ENCODE assay signal across 31 mouse cellular contexts in the genomic region with DNA sequence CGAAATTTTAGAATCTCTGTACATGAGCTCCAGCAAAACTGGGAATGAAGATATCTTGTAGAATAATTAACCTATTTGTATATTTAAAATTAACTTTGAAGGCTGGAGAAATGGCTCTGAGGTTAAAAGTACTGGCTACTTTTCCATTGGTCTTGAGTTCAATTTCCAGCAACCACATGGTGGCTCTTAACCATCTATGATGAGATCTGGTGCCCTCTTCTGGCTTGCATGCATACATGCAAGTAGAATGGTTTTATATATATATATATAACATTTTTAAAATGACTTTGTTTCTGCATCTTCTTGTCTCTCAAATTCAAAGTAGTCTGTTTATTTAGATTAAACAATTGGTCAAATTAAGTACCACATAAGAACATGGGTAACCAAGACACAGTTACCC.
DNase-seq lines count a peak whose midpoint lies in the region; ATAC-seq and TF ChIP-seq lines count a peak whose summit lies in the region.
"Had no signal": no experiment of that assay in that cellular context is flagged by ENCODE, and none has a peak within 500 bp of the region (broad histone marks: within the 10 kb centered on the region; RNA-seq: fewer than 3 reads in every experiment).

No protein-coding gene starts in this region.

- in situ Hi-C loops in ES-E14 (cut with MboI; ENCODE audit: low sequenced_read_pairs in 2 of 2, unreplicated experiment in 2 of 2) = loop anchor here in 1 of 2 experiments (25.0 kb wide), 1 partner anchor 541 kb away; no protein-coding TSS in a partner anchor

- H3K4me1 ChIP-seq in liver, postnatal 0 days (ENCODE audit: insufficient read depth) = no peaks in the 10 kb centered on the region
- H3K4me1 ChIP-seq in liver, embryonic 11.5 days (replicated peaks; ENCODE audit: control insufficient read depth, insufficient read depth, low read length) = no peaks in the 10 kb centered on the region
- H3K4me1 ChIP-seq in ES-E14 (ENCODE audit: control insufficient read depth in 2 of 2, insufficient read depth in 2 of 2, low read length in 2 of 2, poor library complexity in 1 of 2) = no peaks in the 10 kb centered on the region
- H3K4me1 ChIP-seq: embryonic facial prominence, embryonic 12.5 days; limb, embryonic 13.5 days; liver, embryonic 13.5 days; midbrain, embryonic 15.5 days; neural tube, embryonic 15.5 days had no signal

- H3K36me3 ChIP-seq in liver, postnatal 0 days (replicated peaks; ENCODE audit: insufficient read depth, low read length) = no peaks in the 10 kb centered on the region
- no peaks in the 10 kb centered on the region for H3K36me3 ChIP-seq in liver, embryonic 11.5 days (ENCODE audit: control insufficient read depth, insufficient read depth, low read length)
- no peaks in the 10 kb centered on the region for H3K36me3 ChIP-seq in ES-E14 (ENCODE audit: control insufficient read depth, insufficient read depth, low read length, poor library complexity, severe bottlenecking)
- H3K36me3 ChIP-seq: embryonic facial prominence, embryonic 12.5 days; hindbrain, embryonic 13.5 days; limb, embryonic 13.5 days; liver, embryonic 13.5 days; midbrain, embryonic 10.5 days; midbrain, embryonic 15.5 days; neural tube, embryonic 15.5 days had no signal

- peak; percentile 18; the same call in 1 of the 2 replicates for TF ChIP-seq CTCF in liver, postnatal 0 days (IDR thresholded peaks at IDR 0.05; ENCODE audit: low read depth)

- no peak overlapping the region for H3K9ac ChIP-seq in liver, postnatal 0 days (replicated peaks)
- H3K9ac ChIP-seq in liver, embryonic 11.5 days (ENCODE audit: low read depth, low read length) = no peak overlapping the region
- H3K9ac ChIP-seq in ES-E14 (ENCODE audit: insufficient read depth, low read depth, low read length, poor library complexity, severe bottlenecking) = no peak overlapping the region
- H3K9ac ChIP-seq: embryonic facial prominence, embryonic 12.5 days; hindbrain, embryonic 13.5 days; limb, embryonic 13.5 days; liver, embryonic 13.5 days; lung, embryonic 14.5 days; midbrain, embryonic 15.5 days; neural tube, embryonic 15.5 days had no signal

- H3K27ac ChIP-seq in liver, postnatal 0 days (ENCODE audit: low read depth) = no peak overlapping the region
- H3K27ac ChIP-seq in liver, embryonic 11.5 days (ENCODE audit: low read depth, low read length) = no peak overlapping the region
- H3K27ac ChIP-seq in ES-E14 (ENCODE audit: insufficient read depth, low read depth, low read length, poor library complexity, severe bottlenecking) = no peak overlapping the region
- H3K27ac ChIP-seq: embryonic facial prominence, embryonic 12.5 days; hindbrain, embryonic 13.5 days; limb, embryonic 13.5 days; liver, embryonic 13.5 days; midbrain, embryonic 10.5 days; midbrain, embryonic 15.5 days; neural tube, embryonic 15.5 days had no signal

- no peak for DNase-seq in liver, postnatal 0 days
- no peak for DNase-seq in liver, embryonic 11.5 days (ENCODE audit: low spot score)
- DNase-seq in ES-E14 (ENCODE audit: low read depth, low spot score) (no peak), R1 (ENCODE audit: low read depth, low spot score) (peak; percentile 40)
- DNase-seq in cerebellum, adult 9-10 months = no peak
- DNase-seq in gastrocnemius, postnatal 25 days = no peak
- no peak for DNase-seq in spleen, postnatal 36 days (ENCODE audit: low spot score in 2 of 2)
- DNase-seq: adrenal gland, adult 8-10 months; cerebellum, adult 8-10 months; cerebellum, postnatal 36 days; embryo, embryonic 11 days; gastrocnemius, postnatal 36 days; heart, adult 18-20 months; heart, postnatal 4 days; kidney, adult 2 months; layer of hippocampus, adult 9-11 months; liver, embryonic 13.5 days; lung, embryonic 14.5 days; lung, postnatal 14 days; right cerebral cortex, postnatal 25 days; thymus, adult 2 months; thymus, postnatal 36 days had no signal

- no peaks in the 10 kb centered on the region for H3K27me3 ChIP-seq in liver, postnatal 0 days (ENCODE audit: insufficient read depth, low read length)
- H3K27me3 ChIP-seq in liver, embryonic 11.5 days (replicated peaks; ENCODE audit: control insufficient read depth, insufficient read depth, low read length) = no peaks in the 10 kb centered on the region
- H3K27me3 ChIP-seq: embryonic facial prominence, embryonic 12.5 days; limb, embryonic 13.5 days; liver, embryonic 13.5 days; neural tube, embryonic 15.5 days had no signal

- no peak for TF ChIP-seq EP300 in liver, postnatal 0 days (IDR thresholded peaks at IDR 0.05; ENCODE audit: low read depth)

- 83% methylated on average over 1 of the region's 1 CpGs for WGBS in liver, postnatal 0 days (ENCODE audit: insufficient replicate concordance)
- 86% methylated on average over 1 of the region's 1 CpGs for WGBS in liver, embryonic 11.5 days

- no peaks in the 10 kb centered on the region for H3K9me3 ChIP-seq in liver, postnatal 0 days (ENCODE audit: low read length)
- no peaks in the 10 kb centered on the region for H3K9me3 ChIP-seq in liver, embryonic 11.5 days (ENCODE audit: control insufficient read depth, low read length)
- no peaks in the 10 kb centered on the region for H3K9me3 ChIP-seq in ES-E14 (ENCODE audit: control insufficient read depth, insufficient read depth, low read depth, low read length)
- H3K9me3 ChIP-seq: embryonic facial prominence, embryonic 12.5 days; limb, embryonic 13.5 days; liver, embryonic 13.5 days; midbrain, embryonic 10.5 days; midbrain, embryonic 15.5 days; neural tube, embryonic 15.5 days had no signal

- no peak overlapping the region for H3K4me2 ChIP-seq in liver, postnatal 0 days (ENCODE audit: low read depth, low read length)
- H3K4me2 ChIP-seq in liver, embryonic 11.5 days = no peak overlapping the region
- H3K4me2 ChIP-seq: embryonic facial prominence, embryonic 12.5 days; heart, embryonic 11.5 days; hindbrain, embryonic 13.5 days; limb, embryonic 13.5 days; liver, embryonic 13.5 days; lung, embryonic 14.5 days; midbrain, embryonic 15.5 days; neural tube, embryonic 15.5 days had no signal

- ATAC-seq in liver, postnatal 0 days = no peak
- ATAC-seq in liver, embryonic 11.5 days (replicated peaks; ENCODE audit: low FRiP score) = no peak
- ATAC-seq: forebrain, embryonic 14.5 days; inflammation-experienced regulatory T-cells, adult 6 months; midbrain, embryonic 15.5 days had no signal

- H3K4me3 ChIP-seq in liver, postnatal 0 days (ENCODE audit: low read depth, low read length) = no peak overlapping the region
- H3K4me3 ChIP-seq in liver, embryonic 11.5 days (ENCODE audit: low read depth, low read length) = no peak overlapping the region
- H3K4me3 ChIP-seq in ES-E14 (ENCODE audit: insufficient read depth in 1 of 2, low read depth in 1 of 2, low read length in 2 of 2, poor library complexity in 1 of 2, severe bottlenecking in 1 of 2) = no peak overlapping the region
- H3K4me3 ChIP-seq: embryonic facial prominence, embryonic 12.5 days; hindbrain, embryonic 13.5 days; limb, embryonic 13.5 days; liver, embryonic 13.5 days; midbrain, embryonic 10.5 days; midbrain, embryonic 15.5 days; neural tube, embryonic 15.5 days had no signal

TF ChIP-seq in ES-E14, 5 proteins besides CTCF, POLR2A, EP300 and RAD21:
- TF ChIP-seq ZC3H11A (IDR thresholded peaks at IDR 0.05; ENCODE audit: borderline replicate concordance, low read depth, low read length) (0 out of 2 replicates have a peak, but pooled peaks have one; percentile 8), HCFC1 (IDR thresholded peaks at IDR 0.05; ENCODE audit: borderline replicate concordance, insufficient read depth, low read length) (no peak)
